Comparison of ENCODE assay signal across 21 mouse cellular contexts in genomic region chr7:138875031-138875430, GRCm38 (mm10). TPM values are rescaled to one million over a fixed set of nuclear protein-coding genes. Genes with fewer than 3 reads are reported as not detected.
DNase-seq lines count a peak whose midpoint lies in the region; ATAC-seq and TF ChIP-seq lines count a peak whose summit lies in the region.
"Had no signal": no experiment of that assay in that cellular context is flagged by ENCODE, and none has a peak within 500 bp of the region (broad histone marks: within the 10 kb centered on the region; RNA-seq: fewer than 3 reads in every experiment).

No protein-coding gene starts in this region.

- peak overlapping the region; percentile 10; the same call in 1 of the 2 replicates for H3K27ac ChIP-seq in cerebellum, adult 2 months (ENCODE audit: insufficient read depth, low read length)
- H3K27ac ChIP-seq in heart, adult 2 months = no peak overlapping the region
- H3K27ac ChIP-seq in intestine, embryonic 16.5 days (ENCODE audit: low read length) = no peak overlapping the region
- H3K27ac ChIP-seq: embryonic facial prominence, embryonic 13.5 days; forebrain, embryonic 13.5 days; heart, embryonic 15.5 days; hindbrain, embryonic 13.5 days; intestine, embryonic 15.5 days had no signal

- intact Hi-C loops in heart, adult 2 months (cut with DNase I) = no loop called here

- WGBS in cerebellum, adult 2 months = 29% methylated on average over 3 of the region's 3 CpGs
- 58% methylated on average over 3 of the region's 3 CpGs for WGBS in heart, adult 2 months
- WGBS in intestine, embryonic 16.5 days = 73% methylated on average over 3 of the region's 3 CpGs

- TF ChIP-seq POLR2A in cerebellum, adult 2 months (IDR thresholded peaks at IDR 0.05; ENCODE audit: borderline replicate concordance, insufficient read depth, low read length) = no peak
- TF ChIP-seq POLR2A in heart, adult 2 months (IDR thresholded peaks at IDR 0.05; ENCODE audit: insufficient read depth, low read depth, low read length) = no peak

- H3K9me3 ChIP-seq in intestine, embryonic 16.5 days (ENCODE audit: control insufficient read depth, low read length) = no peaks in the 10 kb centered on the region
- H3K9me3 ChIP-seq: embryonic facial prominence, embryonic 13.5 days; forebrain, embryonic 13.5 days; heart, embryonic 15.5 days; hindbrain, embryonic 13.5 days; intestine, embryonic 15.5 days had no signal

- H3K27me3 ChIP-seq in cerebellum, adult 2 months (ENCODE audit: control insufficient read depth, insufficient read depth, low read length) = no peaks in the 10 kb centered on the region
- H3K27me3 ChIP-seq in heart, adult 2 months (ENCODE audit: control insufficient read depth, insufficient read depth, low read length) = no peaks in the 10 kb centered on the region
- H3K27me3 ChIP-seq in intestine, embryonic 16.5 days (replicated peaks; ENCODE audit: control insufficient read depth, insufficient read depth, low read length) = no peaks in the 10 kb centered on the region
- H3K27me3 ChIP-seq: embryonic facial prominence, embryonic 13.5 days; forebrain, embryonic 13.5 days; heart, embryonic 15.5 days; hindbrain, embryonic 13.5 days; intestine, embryonic 15.5 days; Patski had no signal

- TF ChIP-seq CTCF in cerebellum, adult 2 months (IDR thresholded peaks at IDR 0.05; ENCODE audit: borderline replicate concordance, insufficient read depth, low read depth, low read length) = no peak
- TF ChIP-seq CTCF in heart, adult 2 months (IDR thresholded peaks at IDR 0.05) = no peak

- H3K36me3 ChIP-seq in heart, adult 2 months (ENCODE audit: control insufficient read depth, insufficient read depth, low read length) = peaks cover 18% of the 10 kb centered on the region; the same call in 1 of the 2 replicates
- peaks cover 19% of the 10 kb centered on the region for H3K36me3 ChIP-seq in intestine, embryonic 16.5 days (ENCODE audit: control insufficient read depth, insufficient read depth, low read length)

- TF ChIP-seq EP300 in heart, adult 2 months (IDR thresholded peaks at IDR 0.05; ENCODE audit: insufficient read depth, low read depth, low read length) = no peak

- no peak overlapping the region for H3K4me3 ChIP-seq in cerebellum, adult 2 months (replicated peaks; ENCODE audit: insufficient read depth, low read depth, low read length)
- H3K4me3 ChIP-seq in heart, adult 2 months = no peak overlapping the region
- H3K4me3 ChIP-seq in intestine, embryonic 16.5 days (ENCODE audit: low read length) = no peak overlapping the region
- H3K4me3 ChIP-seq: embryonic facial prominence, embryonic 13.5 days; forebrain, embryonic 13.5 days; heart, embryonic 15.5 days; hindbrain, embryonic 13.5 days; intestine, embryonic 15.5 days had no signal

- H3K9ac ChIP-seq in heart, adult 2 months (ENCODE audit: low read depth, low read length) = no peak overlapping the region
- no peak overlapping the region for H3K9ac ChIP-seq in intestine, embryonic 16.5 days (ENCODE audit: low read depth, low read length)
- H3K9ac ChIP-seq: embryonic facial prominence, embryonic 13.5 days; forebrain, embryonic 13.5 days; forebrain, postnatal 0 days; heart, embryonic 15.5 days; hindbrain, embryonic 13.5 days; intestine, embryonic 15.5 days had no signal

- DNase-seq in cerebellum, adult 2 months = peak in 1 of 2 experiments; percentile 36
- DNase-seq in cerebellum, postnatal 36 days = no peak
- DNase-seq in heart, adult 11 months = peak; percentile 33
- DNase-seq in heart, adult 2 months = no peak
- DNase-seq in 3T3-L1 (ENCODE audit: low read depth, low spot score) = peak; percentile 85
- peak; percentile 69 for DNase-seq in skeletal muscle tissue, adult 2 months (ENCODE audit: low read depth, low spot score)
- DNase-seq: adrenal gland, adult 2 months; adrenal gland, postnatal 25 days; cerebellum, adult 8-10 months; cerebellum, postnatal 14 days; forebrain, postnatal 0 days; gastrocnemius, postnatal 10 days; heart, postnatal 14 days had no signal

- H3K79me2 ChIP-seq in heart, adult 2 months (replicated peaks; ENCODE audit: control insufficient read depth, insufficient read depth, low read length) = 0 out of 2 replicates have a peak, but pooled peaks cover 2% of the 10 kb centered on the region

- no peak for ATAC-seq in intestine, embryonic 16.5 days
- ATAC-seq: activated CD4-positive, CD25-positive, alpha-beta regulatory T cell, adult 4 months; forebrain, embryonic 13.5 days; forebrain, postnatal 0 days; intestine, embryonic 15.5 days; Patski had no signal

- H3K4me1 ChIP-seq in cerebellum, adult 2 months (ENCODE audit: control insufficient read depth, insufficient read depth, low read length) = peaks cover 12% of the 10 kb centered on the region; the same call in 1 of the 2 replicates
- peaks cover 2% of the 10 kb centered on the region; the same call in 1 of the 2 replicates for H3K4me1 ChIP-seq in heart, adult 2 months (ENCODE audit: control insufficient read depth, insufficient read depth, low read length)
- H3K4me1 ChIP-seq in intestine, embryonic 16.5 days (ENCODE audit: control insufficient read depth, insufficient read depth, low read length) = no peaks in the 10 kb centered on the region
- H3K4me1 ChIP-seq: embryonic facial prominence, embryonic 13.5 days; forebrain, embryonic 13.5 days; heart, embryonic 15.5 days; hindbrain, embryonic 13.5 days; intestine, embryonic 15.5 days had no signal

- no peak overlapping the region for H3K4me2 ChIP-seq in intestine, embryonic 16.5 days (ENCODE audit: low read depth, low read length)
- H3K4me2 ChIP-seq: embryonic facial prominence, embryonic 13.5 days; forebrain, embryonic 13.5 days; heart, embryonic 15.5 days; hindbrain, embryonic 13.5 days; intestine, embryonic 15.5 days had no signal

RNA-seq across cellular contexts. Expression of gene Mapk1ip1, which starts 29.0 kb away (rescaled TPM):
- polyA plus RNA-seq in cerebellum, adult 2 months (2012; rRNA removed) = 87.6 and 88.7 TPM in 2 replicates
- total RNA-seq in heart, adult 2 months (2021) = 10 to 100 TPM; 18.4 to 22.4 TPM
- 65.6 and 72.4 TPM in 2 replicates for polyA plus RNA-seq in heart, adult 2 months (2012; rRNA removed)
- 12.8 and 13.8 TPM in 2 replicates for polyA plus RNA-seq in intestine, embryonic 16.5 days (2015; fragmentation: Nextera tagmentation; extraction: Ambion mirVana)

RNA-seq across cellular contexts. Expression of gene Ppp2r2d, which starts 29.2 kb away (rescaled TPM):
- polyA plus RNA-seq in cerebellum, adult 2 months (2012; rRNA removed) = 70.0 and 74.9 TPM in 2 replicates
- 10 to 100 TPM; 37.7 to 42.4 TPM for total RNA-seq in heart, adult 2 months (2021)
- polyA plus RNA-seq in heart, adult 2 months (2012; rRNA removed) = 18.2 and 30.2 TPM in 2 replicates
- polyA plus RNA-seq in intestine, embryonic 16.5 days (2015; fragmentation: Nextera tagmentation; extraction: Ambion mirVana) = 8.9 and 9.7 TPM in 2 replicates

RNA-seq across cellular contexts. Expression of gene Bnip3, which starts 34.3 kb away (rescaled TPM):
- polyA plus RNA-seq in cerebellum, adult 2 months (2012; rRNA removed) = 96.6 and 101 TPM in 2 replicates
- 100 to 1,000 TPM; 270 to 401 TPM for total RNA-seq in heart, adult 2 months (2021)
- polyA plus RNA-seq in heart, adult 2 months (2012; rRNA removed) = 48.7 and 100 TPM in 2 replicates
- polyA plus RNA-seq in intestine, embryonic 16.5 days (2015; fragmentation: Nextera tagmentation; extraction: Ambion mirVana) = 192 and 195 TPM in 2 replicates

Comparison
In these comparisons a context has a peak if more than half of its experiments do, and no peak if none do; other contexts are left out.
1. DNase-seq: peak in heart, adult 11 months (single experiment), 3T3-L1 (single experiment) and skeletal muscle tissue, adult 2 months (single experiment); none in cerebellum, postnatal 36 days (0 of 2) and heart, adult 2 months (0 of 2).